Mouse (Mus musculus): ENCODE data around the gene Itga9. TPM values are rescaled to one million over a fixed set of nuclear protein-coding genes. Genes with fewer than 3 reads are reported as not detected.

The Itga9 gene
- polyA plus RNA-seq, 1 experiment from 2014 or later = 2.4 TPM

DNA sequence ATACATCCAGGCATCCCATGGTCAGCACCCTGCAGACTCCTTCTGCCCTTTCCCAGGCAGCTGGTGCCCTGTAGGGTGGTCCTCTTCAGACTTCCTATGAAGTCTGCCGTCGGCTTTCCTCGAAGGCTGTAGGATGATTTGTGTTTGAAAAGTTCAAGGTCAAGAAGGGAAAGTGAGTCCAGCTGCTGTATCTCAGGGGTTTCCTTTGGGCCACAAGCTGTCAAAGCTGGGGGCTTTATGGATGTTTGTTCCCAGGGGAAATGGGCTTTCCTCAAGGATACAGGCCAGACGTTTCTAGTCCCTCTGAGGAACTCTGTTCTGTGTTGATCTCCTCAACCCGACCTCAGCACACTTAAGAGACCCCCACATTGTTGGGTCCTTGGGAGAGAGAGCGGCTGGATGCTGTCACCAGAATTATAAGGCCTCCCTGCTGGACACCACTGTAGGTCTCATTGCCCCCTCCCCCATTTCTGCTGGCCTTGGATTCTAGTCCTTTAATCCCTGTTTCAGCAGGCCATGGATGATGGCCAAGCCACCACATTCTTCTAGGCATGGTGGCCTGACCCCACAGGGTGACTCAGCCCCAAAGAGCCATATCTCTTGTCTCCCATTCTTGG lies 23.4 kb downstream of the Itga9 start:
- H3K9ac ChIP-seq (replicated peaks; ENCODE audit: low read length) = no peak overlapping the region
- ATAC-seq (ENCODE audit: low FRiP score, low TSS enrichment) (no peak), DNase-seq (no peak)
- H3K9me3 ChIP-seq (ENCODE audit: control insufficient read depth, low read length) = no peaks in the 10 kb centered on the region
- H3K4me1 ChIP-seq (ENCODE audit: control insufficient read depth, insufficient read depth, low read length) = peaks cover 2% of the 10 kb centered on the region; the same call in 1 of the 2 replicates
- no peaks in the 10 kb centered on the region for H3K27me3 ChIP-seq (ENCODE audit: control insufficient read depth, insufficient read depth, low read length)
- no peak overlapping the region for H3K4me3 ChIP-seq (replicated peaks; ENCODE audit: low read depth, low read length)
- no peak overlapping the region for H3K4me2 ChIP-seq (ENCODE audit: low read length)
- 72% methylated on average over 6 of the region's 6 CpGs for WGBS
- H3K36me3 ChIP-seq (ENCODE audit: control insufficient read depth, insufficient read depth, low read length) = no peaks in the 10 kb centered on the region
- H3K27ac ChIP-seq (replicated peaks; ENCODE audit: low read depth, low read length) = no peak overlapping the region

DNA sequence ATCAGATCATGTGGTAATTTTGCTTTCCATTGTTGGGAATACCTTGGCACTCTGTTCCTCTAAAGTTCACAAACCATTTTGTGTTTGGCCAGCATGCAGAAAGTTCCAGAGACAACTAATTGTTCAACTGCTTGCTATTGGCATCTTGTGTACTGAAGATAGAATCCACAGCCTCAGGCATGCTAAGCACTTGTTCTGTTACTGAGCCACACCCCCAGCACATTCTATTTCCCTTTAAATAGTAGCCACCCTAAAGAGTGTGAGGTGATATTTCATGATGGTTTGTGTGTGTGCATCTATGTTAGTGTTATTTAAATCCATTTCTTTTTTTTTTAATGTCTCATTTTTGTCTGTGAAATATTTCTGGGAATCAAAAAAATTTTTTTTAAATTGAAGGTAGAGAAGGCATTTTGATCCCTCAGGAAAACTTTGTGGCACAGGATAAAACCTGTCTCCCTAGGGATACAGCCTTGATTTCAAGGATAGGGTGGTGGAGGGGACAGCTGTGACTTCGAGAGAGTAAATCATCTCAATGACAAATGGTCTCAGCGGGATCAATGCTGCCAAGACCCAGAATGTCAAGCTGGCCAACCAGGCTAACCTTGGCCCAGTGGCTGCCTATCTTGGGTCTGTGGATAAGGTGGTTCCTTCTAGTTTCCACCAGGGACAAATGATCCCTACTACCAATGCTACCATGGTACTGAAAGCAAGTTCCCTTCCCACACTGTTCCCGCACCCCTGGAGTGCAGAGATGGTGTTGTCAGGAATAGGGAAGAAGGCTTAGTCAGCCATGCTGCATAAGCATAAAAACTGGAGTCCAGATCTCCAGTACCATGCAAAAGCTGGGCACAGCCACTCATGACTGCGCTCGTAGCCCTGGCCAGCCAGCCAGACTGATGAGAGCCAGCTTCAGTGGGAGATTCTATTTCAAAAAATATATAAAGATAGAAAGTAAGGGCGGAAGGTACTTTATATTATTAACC lies 25.6 kb downstream of the Itga9 start:
- H3K4me2 ChIP-seq (ENCODE audit: low read length) = no peak overlapping the region
- DNase-seq (no peak), ATAC-seq (ENCODE audit: low FRiP score, low TSS enrichment) (no peak)
- H3K9ac ChIP-seq (replicated peaks; ENCODE audit: low read length) = no peak overlapping the region
- H3K9me3 ChIP-seq (ENCODE audit: control insufficient read depth, low read length) = no peaks in the 10 kb centered on the region
- 82% methylated on average over 6 of the region's 6 CpGs for WGBS
- no peaks in the 10 kb centered on the region for H3K36me3 ChIP-seq (ENCODE audit: control insufficient read depth, insufficient read depth, low read length)
- H3K27ac ChIP-seq (replicated peaks; ENCODE audit: low read depth, low read length) = no peak overlapping the region
- H3K27me3 ChIP-seq (ENCODE audit: control insufficient read depth, insufficient read depth, low read length) = no peaks in the 10 kb centered on the region
- H3K4me1 ChIP-seq (ENCODE audit: control insufficient read depth, insufficient read depth, low read length) = no peaks in the 10 kb centered on the region
- no peak overlapping the region for H3K4me3 ChIP-seq (replicated peaks; ENCODE audit: low read depth, low read length)

DNA sequence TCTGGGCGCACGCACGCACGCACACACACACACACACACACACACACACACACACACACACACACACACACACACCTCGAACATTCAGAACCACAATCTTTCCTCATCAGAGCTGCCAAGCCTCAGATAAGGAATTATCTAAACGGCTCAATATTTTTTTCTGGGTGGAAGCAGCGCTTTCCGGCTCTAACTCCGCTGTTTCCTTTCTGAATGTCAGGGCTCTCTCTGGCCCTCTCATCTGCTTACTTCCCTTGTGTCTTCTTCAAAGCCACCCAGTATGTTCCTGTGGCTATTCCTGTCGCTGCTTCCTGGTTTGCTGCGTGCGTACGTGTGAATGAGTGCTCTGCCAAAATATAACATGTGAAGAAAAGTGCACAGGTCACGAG lies 26.3 kb downstream of the Itga9 start:
- Histone ChIP-seq H3K9me3 (ENCODE audit: control insufficient read depth, low read length) (no peaks in the 10 kb centered on the region), H3K4me2 (ENCODE audit: low read length) (no peak overlapping the region), H3K9ac (replicated peaks; ENCODE audit: low read length) (no peak overlapping the region), H3K4me3 (replicated peaks; ENCODE audit: low read depth, low read length) (no peak overlapping the region), H3K4me1 (ENCODE audit: control insufficient read depth, insufficient read depth, low read length) (no peaks in the 10 kb centered on the region), H3K36me3 (ENCODE audit: control insufficient read depth, insufficient read depth, low read length) (no peaks in the 10 kb centered on the region), H3K27ac (replicated peaks; ENCODE audit: low read depth, low read length) (no peak overlapping the region), H3K27me3 (ENCODE audit: control insufficient read depth, insufficient read depth, low read length) (no peaks in the 10 kb centered on the region)
- DNase-seq = no peak
- 81% methylated on average over 14 of the region's 14 CpGs for WGBS
- ATAC-seq (ENCODE audit: low FRiP score, low TSS enrichment) = no peak

DNA sequence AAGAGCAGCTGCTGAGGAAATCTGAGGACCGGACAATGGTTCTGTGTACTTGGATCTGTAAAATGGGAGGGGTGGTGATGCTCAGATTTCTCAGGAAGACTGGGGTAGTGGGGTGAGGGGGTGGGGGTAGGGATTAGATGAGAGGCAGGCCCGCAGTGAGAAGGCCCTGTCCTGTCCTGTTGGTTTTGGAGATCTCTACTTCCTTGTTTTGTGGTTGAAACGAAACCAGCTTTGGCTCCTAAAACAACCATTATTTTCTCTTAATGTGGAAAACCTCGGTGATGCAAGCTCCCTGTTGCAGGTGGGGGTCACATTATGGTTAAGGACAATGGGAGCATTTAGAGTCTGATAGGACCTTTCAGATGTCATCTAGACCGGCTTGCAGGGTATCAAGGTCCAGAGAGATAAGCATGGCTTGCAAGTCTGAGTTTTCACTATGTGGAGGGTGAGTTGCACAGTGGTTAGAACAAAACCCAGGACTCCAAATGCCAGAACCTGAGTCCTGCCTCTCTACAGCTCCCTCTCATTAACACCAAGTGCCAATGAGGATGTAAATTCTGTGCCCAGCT lies 32.2 kb downstream of the Itga9 start:
- WGBS = 82% methylated on average over 5 of the region's 5 CpGs
- H3K36me3 ChIP-seq (ENCODE audit: control insufficient read depth, insufficient read depth, low read length) = no peaks in the 10 kb centered on the region
- H3K27me3 ChIP-seq (ENCODE audit: control insufficient read depth, insufficient read depth, low read length) = no peaks in the 10 kb centered on the region
- ATAC-seq (ENCODE audit: low FRiP score, low TSS enrichment) (no peak), DNase-seq (no peak)
- H3K9me3 ChIP-seq (ENCODE audit: control insufficient read depth, low read length) = no peaks in the 10 kb centered on the region
- no peak overlapping the region for H3K4me3 ChIP-seq (replicated peaks; ENCODE audit: low read depth, low read length)
- no peak overlapping the region for H3K9ac ChIP-seq (replicated peaks; ENCODE audit: low read length)
- H3K27ac ChIP-seq (replicated peaks; ENCODE audit: low read depth, low read length) = no peak overlapping the region
- H3K4me2 ChIP-seq (ENCODE audit: low read length) = no peak overlapping the region
- H3K4me1 ChIP-seq (ENCODE audit: control insufficient read depth, insufficient read depth, low read length) = 0 out of 2 replicates have a peak, but pooled peaks cover 4% of the 10 kb centered on the region

DNA sequence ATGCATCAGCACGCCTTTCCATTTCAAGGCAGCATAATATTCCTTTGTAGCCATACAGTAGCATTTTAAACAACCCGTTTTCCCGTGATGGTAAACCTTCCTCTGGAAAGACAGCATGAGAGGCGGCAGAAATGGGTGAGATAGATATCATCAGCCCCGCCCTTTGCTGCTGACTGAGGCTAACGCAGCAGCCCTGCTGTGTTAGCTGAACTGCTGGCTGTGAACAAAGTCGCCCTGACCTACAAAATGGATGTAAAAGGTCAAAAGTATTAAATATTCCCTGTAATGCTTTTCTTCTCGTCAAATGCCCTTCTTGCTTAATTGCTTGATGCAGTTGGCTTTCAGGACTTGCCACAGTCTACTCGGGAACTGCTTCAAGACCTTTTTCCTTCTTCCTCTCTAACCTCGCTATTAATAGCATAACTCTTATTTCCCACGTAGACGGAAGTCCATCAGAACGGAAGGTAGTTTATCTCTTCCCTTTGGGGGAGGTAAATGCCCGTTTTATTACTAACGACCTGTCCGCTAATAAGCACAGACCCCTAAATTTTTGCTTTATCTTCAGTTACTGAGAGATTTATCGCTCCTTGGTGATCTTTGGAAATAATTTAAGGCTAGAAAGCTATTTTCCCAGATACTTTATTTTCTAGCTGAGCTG lies 39.3 kb downstream of the Itga9 start:
- Histone ChIP-seq H3K9ac (replicated peaks; ENCODE audit: low read length) (no peak overlapping the region), H3K27ac (replicated peaks; ENCODE audit: low read depth, low read length) (no peak overlapping the region), H3K36me3 (ENCODE audit: control insufficient read depth, insufficient read depth, low read length) (no peaks in the 10 kb centered on the region), H3K27me3 (ENCODE audit: control insufficient read depth, insufficient read depth, low read length) (no peaks in the 10 kb centered on the region), H3K4me3 (replicated peaks; ENCODE audit: low read depth, low read length) (no peak overlapping the region), H3K4me2 (ENCODE audit: low read length) (no peak overlapping the region), H3K4me1 (ENCODE audit: control insufficient read depth, insufficient read depth, low read length) (0 out of 2 replicates have a peak, but pooled peaks cover 4% of the 10 kb centered on the region), H3K9me3 (ENCODE audit: control insufficient read depth, low read length) (no peaks in the 10 kb centered on the region)
- DNase-seq = no peak
- no peak for ATAC-seq (ENCODE audit: low FRiP score, low TSS enrichment)
- 91% methylated on average over 17 of the region's 17 CpGs for WGBS

DNA sequence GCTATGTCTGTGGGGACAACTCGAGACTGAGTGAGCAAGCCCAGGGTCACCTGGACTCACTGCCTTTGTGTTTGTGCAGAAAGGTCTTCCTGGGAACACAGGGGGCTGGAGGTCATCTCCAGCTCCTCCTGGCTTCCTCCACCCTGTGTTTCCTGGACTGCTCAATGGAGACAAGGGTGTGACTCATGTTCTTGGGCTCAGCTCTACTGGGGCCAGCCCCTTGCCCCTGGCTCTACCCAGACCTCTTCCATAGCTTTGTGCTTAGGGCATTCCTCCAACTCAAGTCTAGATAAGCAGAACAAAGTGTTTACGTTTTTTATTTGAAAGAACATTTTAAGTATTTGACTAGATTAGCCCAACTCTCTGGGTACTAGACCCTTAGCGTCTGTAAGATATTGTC lies 41.0 kb downstream of the Itga9 start:
- no peak for DNase-seq
- Histone ChIP-seq H3K4me2 (ENCODE audit: low read length) (no peak overlapping the region), H3K9ac (replicated peaks; ENCODE audit: low read length) (no peak overlapping the region), H3K27ac (replicated peaks; ENCODE audit: low read depth, low read length) (no peak overlapping the region), H3K9me3 (ENCODE audit: control insufficient read depth, low read length) (no peaks in the 10 kb centered on the region), H3K27me3 (ENCODE audit: control insufficient read depth, insufficient read depth, low read length) (no peaks in the 10 kb centered on the region), H3K4me3 (replicated peaks; ENCODE audit: low read depth, low read length) (no peak overlapping the region), H3K4me1 (ENCODE audit: control insufficient read depth, insufficient read depth, low read length) (0 out of 2 replicates have a peak, but pooled peaks cover 4% of the 10 kb centered on the region), H3K36me3 (ENCODE audit: control insufficient read depth, insufficient read depth, low read length) (no peaks in the 10 kb centered on the region)
- WGBS = 87% methylated on average over 3 of the region's 3 CpGs
- no peak for ATAC-seq (ENCODE audit: low FRiP score, low TSS enrichment)

DNA sequence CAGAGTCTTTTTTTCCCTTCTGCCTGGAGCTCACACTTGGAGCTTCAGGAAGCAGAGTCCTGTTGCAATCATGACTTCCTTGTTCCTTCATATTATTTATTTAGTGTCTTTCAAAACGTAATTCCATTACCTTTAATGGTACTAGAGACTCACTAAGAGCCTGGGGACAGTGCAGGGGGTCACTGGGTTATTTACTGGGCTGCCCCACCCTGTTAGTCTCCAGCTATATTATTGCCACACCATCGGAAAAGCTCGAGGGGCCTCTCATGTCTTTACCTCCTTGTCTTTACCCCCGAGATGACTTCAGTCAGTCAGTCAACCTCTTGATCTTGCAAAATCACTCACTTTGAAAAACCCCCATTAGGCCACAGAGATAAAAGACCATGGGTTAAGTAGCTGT lies 44.5 kb downstream of the Itga9 start:
- H3K36me3 ChIP-seq (ENCODE audit: control insufficient read depth, insufficient read depth, low read length) = no peaks in the 10 kb centered on the region
- whole genome bisulfite sequencing = 75% methylated on average over 4 of the region's 4 CpGs
- H3K9me3 ChIP-seq (ENCODE audit: control insufficient read depth, low read length) = no peaks in the 10 kb centered on the region
- DNase-seq = no peak
- H3K27me3 ChIP-seq (ENCODE audit: control insufficient read depth, insufficient read depth, low read length) = no peaks in the 10 kb centered on the region
- H3K27ac ChIP-seq (replicated peaks; ENCODE audit: low read depth, low read length) = no peak overlapping the region
- no peak for ATAC-seq (ENCODE audit: low FRiP score, low TSS enrichment)
- no peak overlapping the region for H3K4me2 ChIP-seq (ENCODE audit: low read length)
- no peak overlapping the region for H3K9ac ChIP-seq (replicated peaks; ENCODE audit: low read length)
- no peak overlapping the region for H3K4me3 ChIP-seq (replicated peaks; ENCODE audit: low read depth, low read length)
- H3K4me1 ChIP-seq (ENCODE audit: control insufficient read depth, insufficient read depth, low read length) = 0 out of 2 replicates have a peak, but pooled peaks cover 4% of the 10 kb centered on the region

DNA sequence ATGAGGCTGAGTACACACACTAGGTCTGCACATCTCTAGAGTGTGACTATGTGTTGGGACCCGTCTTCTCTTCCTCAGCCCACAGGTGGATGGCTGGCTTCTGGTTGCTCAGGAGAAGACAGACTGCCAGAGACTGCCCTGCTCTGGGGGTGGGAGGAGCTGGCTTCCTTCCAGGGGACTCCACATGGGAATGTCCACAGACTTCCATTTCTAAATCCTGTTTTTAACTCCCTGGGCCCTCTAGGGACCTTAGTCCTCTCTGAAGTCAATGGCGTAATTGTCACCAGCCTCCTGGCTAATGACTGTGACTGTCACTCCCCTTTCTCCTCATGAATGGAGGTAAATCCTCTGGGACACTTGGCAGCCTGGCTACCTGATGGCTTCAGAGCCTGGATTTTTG lies 45.4 kb downstream of the Itga9 start:
- H3K4me2 ChIP-seq (ENCODE audit: low read length) = no peak overlapping the region
- no peak overlapping the region for H3K4me3 ChIP-seq (replicated peaks; ENCODE audit: low read depth, low read length)
- H3K9ac ChIP-seq (replicated peaks; ENCODE audit: low read length) = no peak overlapping the region
- 32% methylated on average over 2 of the region's 2 CpGs for WGBS
- no peaks in the 10 kb centered on the region for H3K36me3 ChIP-seq (ENCODE audit: control insufficient read depth, insufficient read depth, low read length)
- ATAC-seq (ENCODE audit: low FRiP score, low TSS enrichment) = no peak
- no peaks in the 10 kb centered on the region for H3K27me3 ChIP-seq (ENCODE audit: control insufficient read depth, insufficient read depth, low read length)
- H3K4me1 ChIP-seq (ENCODE audit: control insufficient read depth, insufficient read depth, low read length) = 0 out of 2 replicates have a peak, but pooled peaks cover 4% of the 10 kb centered on the region
- DNase-seq = peak; percentile 63
- no peaks in the 10 kb centered on the region for H3K9me3 ChIP-seq (ENCODE audit: control insufficient read depth, low read length)
- H3K27ac ChIP-seq (replicated peaks; ENCODE audit: low read depth, low read length) = no peak overlapping the region
